Comparison of ENCODE assay signal across 12 mouse cellular contexts in genomic region chr9:37455868-37456267, GRCm38 (mm10). TPM values are rescaled to one million over a fixed set of nuclear protein-coding genes. Genes with fewer than 3 reads are reported as not detected.
DNase-seq lines count a peak whose midpoint lies in the region; ATAC-seq and TF ChIP-seq lines count a peak whose summit lies in the region.
"Had no signal": no experiment of that assay in that cellular context is flagged by ENCODE, and none has a peak within 500 bp of the region (broad histone marks: within the 10 kb centered on the region; RNA-seq: fewer than 3 reads in every experiment).

No protein-coding gene starts in this region.

- peak overlapping the region in 1 of 2 experiments; percentile 39; a peak in 2 of 4 replicates for H3K4me3 ChIP-seq in heart, embryonic 14.5 days (ENCODE audit: control insufficient read depth in 1 of 2, insufficient read depth in 1 of 2, low read depth in 1 of 2, low read length in 2 of 2)
- H3K4me3 ChIP-seq in ES-E14 (ENCODE audit: insufficient read depth in 1 of 2, low read depth in 1 of 2, low read length in 2 of 2, poor library complexity in 1 of 2, severe bottlenecking in 1 of 2): 0 out of 4 replicates have a peak overlapping the region, but pooled peaks of 1 of the 2 experiments have one; percentile 37
- H3K4me3 ChIP-seq in hindbrain, embryonic 10.5 days: peak overlapping the region; percentile 38; the same call in 1 of the 2 replicates
- no peak overlapping the region for H3K4me3 ChIP-seq in midbrain, embryonic 11.5 days (ENCODE audit: low read depth, low read length)

- in situ Hi-C loops in ES-E14 (cut with MboI; ENCODE audit: low sequenced_read_pairs in 2 of 2, unreplicated experiment in 2 of 2): no loop called here

- intact Hi-C loops in gastrocnemius, postnatal 36 days (cut with DNase I): no loop called here

- ATAC-seq in heart, embryonic 14.5 days (ENCODE audit: insufficient number of reproducible peaks, insufficient read depth, low FRiP score, low read depth): no peak
- ATAC-seq in midbrain, embryonic 11.5 days (ENCODE audit: low FRiP score): no peak
- ATAC-seq: Patski had no signal

- 3% methylated on average over 8 of the region's 8 CpGs for WGBS in heart, embryonic 14.5 days
- WGBS in hindbrain, embryonic 10.5 days: 1% methylated on average over 8 of the region's 8 CpGs
- WGBS in midbrain, embryonic 11.5 days: 4% methylated on average over 8 of the region's 8 CpGs

- H3K27me3 ChIP-seq in heart, embryonic 14.5 days (ENCODE audit: control insufficient read depth, insufficient read depth, low read length): peaks cover 94% of the 10 kb centered on the region
- peaks cover 100% of the 10 kb centered on the region for H3K27me3 ChIP-seq in hindbrain, embryonic 10.5 days (ENCODE audit: insufficient read depth, poor library complexity, severe bottlenecking)
- H3K27me3 ChIP-seq in midbrain, embryonic 11.5 days (ENCODE audit: control insufficient read depth, insufficient read depth, low read length): peaks cover 94% of the 10 kb centered on the region

- DNase-seq in heart, adult 18-20 months: no peak
- DNase-seq in ES-E14 (ENCODE audit: low read depth, low spot score): no peak
- DNase-seq in hindbrain, embryonic 10.5 days (ENCODE audit: low spot score): no peak
- DNase-seq in midbrain, embryonic 11.5 days (ENCODE audit: low spot score, missing footprints): peak; percentile 91
- no peak for DNase-seq in thymus, postnatal 25 days
- DNase-seq in gastrocnemius, postnatal 36 days: no peak
- no peak for DNase-seq in frontal cortex, adult 2 months (ENCODE audit: extremely low spot score in 1 of 2, low spot score in 1 of 2)
- DNase-seq: B cell, adult 2 months had no signal

- peaks cover 3 to 11% of the 10 kb centered on the region in 2 experiments for H3K4me1 ChIP-seq in heart, embryonic 14.5 days (ENCODE audit: control insufficient read depth in 2 of 2, insufficient read depth in 2 of 2, low read length in 2 of 2)
- H3K4me1 ChIP-seq in ES-E14 (ENCODE audit: control insufficient read depth in 2 of 2, insufficient read depth in 2 of 2, low read length in 2 of 2, poor library complexity in 1 of 2): peaks cover 5 to 7% of the 10 kb centered on the region in 2 experiments; a peak in 2 of 4 replicates
- H3K4me1 ChIP-seq in hindbrain, embryonic 10.5 days (replicated peaks): peaks cover 55% of the 10 kb centered on the region
- peaks cover 41% of the 10 kb centered on the region for H3K4me1 ChIP-seq in midbrain, embryonic 11.5 days (ENCODE audit: control insufficient read depth, insufficient read depth, low read length)

- H3K9me3 ChIP-seq in heart, embryonic 14.5 days (ENCODE audit: control insufficient read depth, low read length): no peaks in the 10 kb centered on the region
- H3K9me3 ChIP-seq in ES-E14 (ENCODE audit: control insufficient read depth, insufficient read depth, low read depth, low read length): no peaks in the 10 kb centered on the region
- no peaks in the 10 kb centered on the region for H3K9me3 ChIP-seq in hindbrain, embryonic 10.5 days
- no peaks in the 10 kb centered on the region for H3K9me3 ChIP-seq in midbrain, embryonic 11.5 days (ENCODE audit: control insufficient read depth, low read length)

- H3K36me3 ChIP-seq in heart, embryonic 14.5 days (ENCODE audit: control insufficient read depth, insufficient read depth, low read length): no peaks in the 10 kb centered on the region
- no peaks in the 10 kb centered on the region for H3K36me3 ChIP-seq in ES-E14 (ENCODE audit: control insufficient read depth, insufficient read depth, low read length, poor library complexity, severe bottlenecking)
- H3K36me3 ChIP-seq in hindbrain, embryonic 10.5 days: no peaks in the 10 kb centered on the region
- H3K36me3 ChIP-seq in midbrain, embryonic 11.5 days (ENCODE audit: control insufficient read depth, insufficient read depth, low read length): no peaks in the 10 kb centered on the region

- no peak overlapping the region for H3K9ac ChIP-seq in heart, embryonic 14.5 days (ENCODE audit: low read length)
- H3K9ac ChIP-seq in ES-E14 (ENCODE audit: insufficient read depth, low read depth, low read length, poor library complexity, severe bottlenecking): no peak overlapping the region
- H3K9ac ChIP-seq in midbrain, embryonic 11.5 days (ENCODE audit: low read length): no peak overlapping the region
- H3K9ac ChIP-seq: liver, embryonic 14.5 days had no signal

- peak overlapping the region; percentile 74 for H3K4me2 ChIP-seq in heart, embryonic 14.5 days (ENCODE audit: low read length)
- no peak overlapping the region for H3K4me2 ChIP-seq in midbrain, embryonic 11.5 days

- H3K27ac ChIP-seq in heart, embryonic 14.5 days (replicated peaks in 1 of 2; ENCODE audit: control insufficient read depth in 1 of 2, insufficient read depth in 1 of 2, low read depth in 2 of 2, low read length in 2 of 2): no peak overlapping the region
- H3K27ac ChIP-seq in ES-E14 (ENCODE audit: insufficient read depth, low read depth, low read length, poor library complexity, severe bottlenecking): no peak overlapping the region
- H3K27ac ChIP-seq in hindbrain, embryonic 10.5 days: no peak overlapping the region; the same call in 1 of the 2 replicates
- no peak overlapping the region for H3K27ac ChIP-seq in midbrain, embryonic 11.5 days (ENCODE audit: low read depth, low read length)
- H3K27ac ChIP-seq: liver, embryonic 14.5 days had no signal

TF ChIP-seq in ES-E14, 5 proteins besides CTCF, POLR2A, EP300 and RAD21:
- TF ChIP-seq MAFK (IDR thresholded peaks at IDR 0.05; ENCODE audit: insufficient read depth, low read depth, low read length) (peak; percentile 68), ZNF384 (IDR thresholded peaks at IDR 0.05; ENCODE audit: low read depth, low read length) (no peak), ZC3H11A (IDR thresholded peaks at IDR 0.05; ENCODE audit: borderline replicate concordance, low read depth, low read length) (no peak), CHD2 (IDR thresholded peaks at IDR 0.05; ENCODE audit: low read depth, low read length) (no peak), HCFC1 (IDR thresholded peaks at IDR 0.05; ENCODE audit: borderline replicate concordance, insufficient read depth, low read length) (no peak)
TF ChIP-seq in ES-E14: peak in this region for 1.

RNA-seq across cellular contexts. Expression of gene Robo3, which starts 22.8 kb away (rescaled TPM):
- 0.15 and 0.16 TPM in 2 replicates for polyA plus RNA-seq in heart, embryonic 14.5 days (2014; fragmentation: Nextera tagmentation; extraction: Ambion mirVana)
- total RNA-seq in heart, adult 18-20 months (2021): not detected
- total RNA-seq in ES-E14 (2012; rRNA removed): 1.2 and 1.4 TPM in 2 replicates
- polyA plus RNA-seq in hindbrain, embryonic 10.5 days (2016; fragmentation: Nextera tagmentation; extraction: Ambion mirVana): 29.1 and 148 TPM in 2 replicates
- polyA plus RNA-seq in midbrain, embryonic 11.5 days (2014; fragmentation: Nextera tagmentation; extraction: Ambion mirVana): 40.1 and 43.9 TPM in 2 replicates
- total RNA-seq in gastrocnemius, postnatal 36 days (2021): not detected
- polyA plus RNA-seq in frontal cortex, adult 2 months (2012; rRNA removed): 26.3 and 43.8 TPM in 2 replicates
- total RNA-seq: monocyte, adult 5-6 weeks had no signal

RNA-seq across cellular contexts. Expression of gene Msantd2, which starts 33.3 kb away (rescaled TPM):
- 13.8 and 17.5 TPM in 2 replicates for polyA plus RNA-seq in heart, embryonic 14.5 days (2014; fragmentation: Nextera tagmentation; extraction: Ambion mirVana)
- total RNA-seq in heart, adult 18-20 months (2021): 1 to 10 TPM; 5.9 to 7.9 TPM
- total RNA-seq in ES-E14 (2012; rRNA removed): 66.9 and 81.3 TPM in 2 replicates
- polyA plus RNA-seq in hindbrain, embryonic 10.5 days (2016; fragmentation: Nextera tagmentation; extraction: Ambion mirVana): 36.8 and 40.0 TPM in 2 replicates
- polyA plus RNA-seq in midbrain, embryonic 11.5 days (2014; fragmentation: Nextera tagmentation; extraction: Ambion mirVana): 35.8 and 36.4 TPM in 2 replicates
- 1 to 10 TPM; 3.0 to 3.3 TPM for total RNA-seq in gastrocnemius, postnatal 36 days (2021)
- 33.9 and 35.2 TPM in 2 replicates for polyA plus RNA-seq in frontal cortex, adult 2 months (2012; rRNA removed)

RNA-seq across cellular contexts. Expression of gene Robo4, which starts 54.2 kb away (rescaled TPM):
- 10.4 and 11.3 TPM in 2 replicates for polyA plus RNA-seq in heart, embryonic 14.5 days (2014; fragmentation: Nextera tagmentation; extraction: Ambion mirVana)
- 10 to 100 TPM; 27.9 to 38.3 TPM for total RNA-seq in heart, adult 18-20 months (2021)
- total RNA-seq in ES-E14 (2012; rRNA removed): 10.8 and 11.2 TPM in 2 replicates
- polyA plus RNA-seq in hindbrain, embryonic 10.5 days (2016; fragmentation: Nextera tagmentation; extraction: Ambion mirVana): 6.6 and 7.7 TPM in 2 replicates
- polyA plus RNA-seq in midbrain, embryonic 11.5 days (2014; fragmentation: Nextera tagmentation; extraction: Ambion mirVana): 5.1 and 5.3 TPM in 2 replicates
- 1 to 10 TPM; 8.2 to 8.6 TPM for total RNA-seq in gastrocnemius, postnatal 36 days (2021)
- polyA plus RNA-seq in frontal cortex, adult 2 months (2012; rRNA removed): 5.6 and 5.8 TPM in 2 replicates
- total RNA-seq: monocyte, adult 5-6 weeks had no signal
- polyA plus RNA-seq: Patski had no signal

Comparison
In these comparisons a context has a peak if more than half of its experiments do, and no peak if none do; other contexts are left out.
1. RNA of gene Robo3, which starts 22.8 kb away (polyA plus RNA-seq): 29.1 to 148 TPM in hindbrain, embryonic 10.5 days, 40.1 to 43.9 TPM in midbrain, embryonic 11.5 days and 26.3 to 43.8 TPM in frontal cortex, adult 2 months; 0.15 to 0.16 TPM in heart, embryonic 14.5 days; every median in the first group is over 10 times any median in the second.